Mouse (Mus musculus) CH12.LX (cell line): ENCODE results near the gene Dchs1. TPM values are rescaled to one million over a fixed set of nuclear protein-coding genes. Genes with fewer than 3 reads are reported as not detected.

Experiments
- DNase-seq: peaks from one replicate; pipeline ENCODE4 v3.0.0-alpha.2; 2013; ENCODE audit errors: extremely low read depth
- H3K27ac ChIP-seq: 2 replicates; pipeline ENCODE4 v1.5.1; 2012; ENCODE audit warnings: low read depth, mild to moderate bottlenecking, control low read depth, moderate library complexity; ENCODE audit not compliant: insufficient read depth
- H3K27me3 ChIP-seq: replicated peaks from 2 replicates; pipeline ENCODE3; 2012; ENCODE audit warnings: inconsistent platforms
- H3K36me3 ChIP-seq, 2 experiments: replicated peaks in 1 of 2; 2 replicates each; pipeline versions ENCODE3 to v1.6.1; 2012; ENCODE audit warnings: inconsistent platforms in 1 of 2, low read length in 1 of 2, mild to moderate bottlenecking in 1 of 2, mixed read lengths in 1 of 2, moderate library complexity in 1 of 2; ENCODE audit not compliant: control insufficient read depth in 1 of 2, insufficient read depth in 1 of 2
- H3K4me1 ChIP-seq, 2 experiments: 2 replicates each; pipeline ENCODE4 v1.6.1; 2012; ENCODE audit warnings: inconsistent platforms in 1 of 2, moderate library complexity in 1 of 2; ENCODE audit not compliant: insufficient read depth in 2 of 2, control insufficient read depth in 1 of 2
- H3K4me2 ChIP-seq: 2 replicates; pipeline ENCODE4 v1.6.1; 2012; ENCODE audit warnings: low read depth, mild to moderate bottlenecking, control low read depth; ENCODE audit not compliant: poor library complexity, insufficient read depth, severe bottlenecking
- H3K4me3 ChIP-seq, 3 experiments: fragments of 150-350 bp in 1 of 3; sonication (generic) in 1 of 3; replicated peaks in 1 of 3; 2 replicates each; pipeline versions ENCODE3 to v1.5.1; 2011 to 2012; ENCODE audit warnings: low read depth in 2 of 3, low read length in 2 of 3, mild to moderate bottlenecking in 2 of 3, moderate library complexity in 2 of 3, control low read depth in 1 of 3, improper control_type of control experiment in 1 of 3, inconsistent platforms in 1 of 3, mixed read lengths in 1 of 3; ENCODE audit not compliant: poor library complexity in 1 of 3
- H3K79me2 ChIP-seq: replicated peaks from 2 replicates; pipeline ENCODE4 v1.6.1; 2012; ENCODE audit warnings: mild to moderate bottlenecking, moderate library complexity; ENCODE audit not compliant: control insufficient read depth, poor library complexity, insufficient read depth, severe bottlenecking; ENCODE audit errors: extremely low read depth
- H3K9ac ChIP-seq: 2 replicates; pipeline ENCODE4 v1.6.1; 2012; ENCODE audit warnings: low read depth, mild to moderate bottlenecking, control low read depth, moderate library complexity; ENCODE audit not compliant: insufficient read depth
- H3K9me3 ChIP-seq: replicated peaks from 2 replicates; pipeline ENCODE3; 2012; ENCODE audit warnings: low read length, inconsistent platforms, mixed read lengths
- ETS1 ChIP-seq: conservative IDR thresholded peaks from 2 replicates; pipeline ENCODE4 v1.6.1; 2012; ENCODE audit warnings: low read depth, mild to moderate bottlenecking, inconsistent platforms, low read length, improper control_type of control experiment, moderate library complexity
- MAX ChIP-seq: IDR thresholded peaks from 2 replicates; pipeline ENCODE4 v1.6.1; 2011; ENCODE audit warnings: low read length, improper control_type of control experiment
- MAZ ChIP-seq: IDR thresholded peaks from 2 replicates; pipeline ENCODE4 v1.6.1; 2012; ENCODE audit warnings: low read depth, mild to moderate bottlenecking, inconsistent platforms, low read length, improper control_type of control experiment, moderate library complexity
- MEF2A ChIP-seq: IDR thresholded peaks from 2 replicates; pipeline ENCODE4 v1.6.1; 2014; ENCODE audit warnings: low read depth, mild to moderate bottlenecking, inconsistent platforms, low read length, improper control_type of control experiment, borderline replicate concordance
- NRF1 ChIP-seq: IDR thresholded peaks from 2 replicates; pipeline ENCODE4 v1.6.1; 2014; ENCODE audit warnings: low read depth, mild to moderate bottlenecking, inconsistent platforms, low read length, improper control_type of control experiment, moderate library complexity
- PAX5 ChIP-seq: IDR thresholded peaks from 2 replicates; pipeline ENCODE4 v1.6.1; 2012; ENCODE audit warnings: low read length, inconsistent platforms, mixed read lengths
- POLR2A ChIP-seq: IDR thresholded peaks from 2 replicates; pipeline ENCODE4 v1.6.1; 2011; ENCODE audit warnings: low read depth, mild to moderate bottlenecking, improper control_type of control experiment, low read length
- RAD21 ChIP-seq: IDR thresholded peaks from 2 replicates; pipeline ENCODE4 v1.6.1; 2011; ENCODE audit warnings: low read depth, mild to moderate bottlenecking, low read length, improper control_type of control experiment, moderate library complexity
- TBP ChIP-seq: conservative IDR thresholded peaks from 2 replicates; pipeline ENCODE4 v1.6.1; 2011; ENCODE audit warnings: low read depth, low read length, improper control_type of control experiment
- dilution Hi-C: fragments of 300-500 bp; cut with MboI; formaldehyde crosslinking; loops from 2 replicates; pipeline ENCODE4 v1.14.3; 2020; ENCODE audit warnings: low sequenced_read_pairs; ENCODE audit not compliant: extremely low pct_unique_long_range_greater_than_20kb, extremely low pct_ligation_motif_present
- in situ Hi-C: fragments of 300-500 bp; cut with MboI; formaldehyde crosslinking; loops from 3 replicates; pipeline ENCODE4 v1.14.3; 2019; ENCODE audit warnings: low sequenced_read_pairs, low pct_ligation_motif_present, low pct_unique_long_range_greater_than_20kb, mixed read lengths
- polyA plus RNA-seq: library from polyadenylated mRNA; unstranded; fragments of >175 nt; gene quantifications from 2 replicates; pipeline ENCODE4 v1.2.1, GENCODE M21; 2012; ENCODE audit warnings: low read depth; ENCODE audit not compliant: insufficient read length
- total RNA-seq, 2 experiments: library from RNA; depleted of rRNA; stranded (reverse); fragments of 300-350 nt in 1 of 2; fragments of >200 nt in 1 of 2; gene quantifications; 2 replicates each; pipeline ENCODE4 v1.2.3; 2012 to 2014

The Dchs1 gene
- total and polyA plus RNA-seq, 3 experiments: 0.03 to 0.04 TPM; not detected in 1

GRCm38 (mm10) chr7:105703184-105703583 is 84.3 kb downstream of the Dchs1 start:
- no peak for TF ChIP-seq TBP
- TF ChIP-seq MAZ: no peak
- TF ChIP-seq POLR2A: no peak
- TF ChIP-seq RAD21: no peak
- TF ChIP-seq MEF2A: no peak
- no peak for TF ChIP-seq ETS1
- no peak for TF ChIP-seq NRF1
- no peak for TF ChIP-seq MAX
- TF ChIP-seq PAX5: no peak
- dilution Hi-C loops (no loop called here), in situ Hi-C loops (no loop called here)
- no peak overlapping the region for H3K4me2 ChIP-seq
- H3K27me3 ChIP-seq: no peaks in the 10 kb centered on the region
- H3K36me3 ChIP-seq: no peaks in the 10 kb centered on the region
- no peaks in the 10 kb centered on the region for H3K4me1 ChIP-seq
- no peak overlapping the region for H3K27ac ChIP-seq
- no peaks in the 10 kb centered on the region for H3K79me2 ChIP-seq
- DNase-seq: no peak
- H3K9me3 ChIP-seq: no peaks in the 10 kb centered on the region
- H3K4me3 ChIP-seq: no peak overlapping the region
- no peak overlapping the region for H3K9ac ChIP-seq

Other genes starting within 250 kb of the Dchs1 start
- 19.3 and 22.5 TPM in 2 replicates for gene Smpd1, start 233.3 kb downstream of the Dchs1 start, total RNA-seq (2012; rRNA removed)
- gene Smpd1, start 233.3 kb downstream of the Dchs1 start, total RNA-seq (2014; rRNA removed): 13.7 and 16.9 TPM in 2 replicates
- 13.7 and 17.9 TPM in 2 replicates for gene Smpd1, start 233.3 kb downstream of the Dchs1 start, polyA plus RNA-seq
- 1.8 and 3.2 TPM in 2 replicates for gene Apbb1, start 206.0 kb downstream of the Dchs1 start, total RNA-seq (2012; rRNA removed)
- gene Apbb1, start 206.0 kb downstream of the Dchs1 start, total RNA-seq (2014; rRNA removed): 1.2 and 3.3 TPM in 2 replicates
- gene Apbb1, start 206.0 kb downstream of the Dchs1 start, polyA plus RNA-seq: 1.1 and 2.1 TPM in 2 replicates
- gene Hpx, start 187.5 kb downstream of the Dchs1 start, total RNA-seq (2012; rRNA removed): not detected in 2 replicates
- not detected in 2 replicates for gene Hpx, start 187.5 kb downstream of the Dchs1 start, total RNA-seq (2014; rRNA removed)
- not detected in 2 replicates for gene Hpx, start 187.5 kb downstream of the Dchs1 start, polyA plus RNA-seq
- 3.5 and 4.7 TPM in 2 replicates for gene Trim3, start 154.1 kb downstream of the Dchs1 start, total RNA-seq (2012; rRNA removed)
- 2.2 TPM in 2 replicates for gene Trim3, start 154.1 kb downstream of the Dchs1 start, total RNA-seq (2014; rRNA removed)
- gene Trim3, start 154.1 kb downstream of the Dchs1 start, polyA plus RNA-seq: 3.5 and 4.6 TPM in 2 replicates
- 103 and 115 TPM in 2 replicates for gene Timm10b, start 147.6 kb downstream of the Dchs1 start, total RNA-seq (2012; rRNA removed)
- 86.2 and 94.9 TPM in 2 replicates for gene Timm10b, start 147.6 kb downstream of the Dchs1 start, total RNA-seq (2014; rRNA removed)
- gene Timm10b, start 147.6 kb downstream of the Dchs1 start, polyA plus RNA-seq: 89.6 and 99.3 TPM in 2 replicates
- gene Arfip2, start 147.2 kb downstream of the Dchs1 start, total RNA-seq (2012; rRNA removed): 50.1 and 57.7 TPM in 2 replicates
- gene Arfip2, start 147.2 kb downstream of the Dchs1 start, total RNA-seq (2014; rRNA removed): 46.9 and 55.6 TPM in 2 replicates
- gene Arfip2, start 147.2 kb downstream of the Dchs1 start, polyA plus RNA-seq: 54.8 and 71.0 TPM in 2 replicates
- 54.4 and 78.4 TPM in 2 replicates for gene Gm45799, start 147.1 kb downstream of the Dchs1 start, total RNA-seq (2012; rRNA removed)
- 37.7 and 51.6 TPM in 2 replicates for gene Gm45799, start 147.1 kb downstream of the Dchs1 start, total RNA-seq (2014; rRNA removed)
- gene Gm45799, start 147.1 kb downstream of the Dchs1 start, polyA plus RNA-seq: 54.0 and 73.5 TPM in 2 replicates
- 0.04 and 0.08 TPM in 2 replicates for gene Dnhd1, start 136.8 kb downstream of the Dchs1 start, total RNA-seq (2012; rRNA removed)
- 0.07 and 0.23 TPM in 2 replicates for gene Dnhd1, start 136.8 kb downstream of the Dchs1 start, total RNA-seq (2014; rRNA removed)
- 0.31 and 0.41 TPM in 2 replicates for gene Dnhd1, start 136.8 kb downstream of the Dchs1 start, polyA plus RNA-seq
- gene Ilk, start 51.1 kb downstream of the Dchs1 start, total RNA-seq (2012; rRNA removed): 32.4 and 32.6 TPM in 2 replicates
- 40.3 and 42.6 TPM in 2 replicates for gene Ilk, start 51.1 kb downstream of the Dchs1 start, total RNA-seq (2014; rRNA removed)
- gene Ilk, start 51.1 kb downstream of the Dchs1 start, polyA plus RNA-seq: 45.9 and 51.1 TPM in 2 replicates
- 28.7 and 43.7 TPM in 2 replicates for gene Rrp8, start 50.3 kb downstream of the Dchs1 start, total RNA-seq (2012; rRNA removed)
- 57.3 and 66.0 TPM in 2 replicates for gene Rrp8, start 50.3 kb downstream of the Dchs1 start, total RNA-seq (2014; rRNA removed)
- gene Rrp8, start 50.3 kb downstream of the Dchs1 start, polyA plus RNA-seq: 84.2 and 133 TPM in 2 replicates
- 259 and 331 TPM in 2 replicates for gene Taf10, start 43.3 kb downstream of the Dchs1 start, total RNA-seq (2012; rRNA removed)
- gene Taf10, start 43.3 kb downstream of the Dchs1 start, total RNA-seq (2014; rRNA removed): 259 and 461 TPM in 2 replicates
- 297 and 330 TPM in 2 replicates for gene Taf10, start 43.3 kb downstream of the Dchs1 start, polyA plus RNA-seq
- gene Tpp1, start 35.4 kb downstream of the Dchs1 start, total RNA-seq (2012; rRNA removed): 25.1 and 29.9 TPM in 2 replicates
- 13.8 and 19.1 TPM in 2 replicates for gene Tpp1, start 35.4 kb downstream of the Dchs1 start, total RNA-seq (2014; rRNA removed)
- gene Tpp1, start 35.4 kb downstream of the Dchs1 start, polyA plus RNA-seq: 45.4 and 49.1 TPM in 2 replicates
- 306 and 329 TPM in 2 replicates for gene Mrpl17, start 23.4 kb upstream of the Dchs1 start, total RNA-seq (2012; rRNA removed)
- 451 and 525 TPM in 2 replicates for gene Mrpl17, start 23.4 kb upstream of the Dchs1 start, total RNA-seq (2014; rRNA removed)
- 379 and 399 TPM in 2 replicates for gene Mrpl17, start 23.4 kb upstream of the Dchs1 start, polyA plus RNA-seq
- gene Gm4070, start 166.3 kb upstream of the Dchs1 start, total RNA-seq (2012; rRNA removed): 1.9 and 3.1 TPM in 2 replicates
- 3.2 and 3.7 TPM in 2 replicates for gene Gm4070, start 166.3 kb upstream of the Dchs1 start, total RNA-seq (2014; rRNA removed)
- 2.8 and 4.2 TPM in 2 replicates for gene Gm4070, start 166.3 kb upstream of the Dchs1 start, polyA plus RNA-seq